Mouse (Mus musculus) kidney, adult 2 months (tissue): Measurements from ENCODE around the gene Gsn. TPM values are rescaled to one million over a fixed set of nuclear protein-coding genes. Genes with fewer than 3 reads are reported as not detected.

Experiments
- DNase-seq: peaks from one replicate; pipeline ENCODE4 v3.0.0; 2021
- H3K27ac ChIP-seq: fragments of 200-500 bp; 2 replicates; pipeline ENCODE4 v1.5.1; 2012; ENCODE audit warnings: low read depth, low read length, control low read depth, inconsistent platforms; ENCODE audit not compliant: insufficient read depth
- H3K27me3 ChIP-seq: fragments of 200-500 bp; replicated peaks from 2 replicates; pipeline ENCODE4 v1.6.1; 2012; ENCODE audit warnings: mild to moderate bottlenecking, moderate library complexity, low read length, inconsistent platforms; ENCODE audit not compliant: control insufficient read depth, insufficient read depth
- H3K36me3 ChIP-seq: fragments of 200-500 bp; 2 replicates; pipeline ENCODE4 v1.6.1; 2012; ENCODE audit warnings: mild to moderate bottlenecking, moderate library complexity, low read length, inconsistent platforms; ENCODE audit not compliant: control insufficient read depth, insufficient read depth
- H3K4me1 ChIP-seq: fragments of 200-500 bp; 2 replicates; pipeline ENCODE4 v1.6.1; 2011; ENCODE audit warnings: low read length; ENCODE audit not compliant: control insufficient read depth, insufficient read depth
- H3K4me3 ChIP-seq: fragments of 200-500 bp; 2 replicates; pipeline ENCODE4 v1.5.1; 2011; ENCODE audit warnings: mild to moderate bottlenecking, low read depth, low read length, control low read depth; ENCODE audit not compliant: insufficient read depth
- CTCF ChIP-seq: fragments of 200-500 bp; conservative IDR thresholded peaks from 2 replicates; pipeline ENCODE4 v1.5.1; 2011; ENCODE audit warnings: low read depth, mild to moderate bottlenecking, control low read depth, low read length, moderate library complexity, mixed read lengths; ENCODE audit not compliant: insufficient read depth, insufficient read length
- POLR2A ChIP-seq: fragments of 200-500 bp; IDR thresholded peaks from one replicate; pipeline ENCODE4 v1.6.1; 2011; ENCODE audit warnings: low read depth, low read length, control low read depth
- WGBS: fragments of 180-500 bp; shearing (Covaris S2); methylation state at CpG from one replicate; pipeline ENCODE4 v1.1.7; 2018; 5-methylcytosine and 5-hydroxymethylcytosine counted together
- polyA plus RNA-seq: library from polyadenylated mRNA; depleted of rRNA; stranded (reverse); fragments of >200 nt; gene quantifications from 2 replicates; pipeline ENCODE4 v1.2.3, GENCODE M21; 2012; rRNA removed

Gsn gene
- polyA plus RNA-seq, 1 experiment, result 269 TPM

GRCm38 (mm10) chr2:35336388-35337280, 80.5 kb downstream of the Gsn start, which contains the start of gene Stom:
Gene Stom (minus strand): TSS chr2:35336976.
- H3K4me1 ChIP-seq, result 0 out of 2 replicates have a peak, but pooled peaks cover 2% of the 10 kb centered on the region
- TF ChIP-seq POLR2A (peak; percentile 65), CTCF (no peak)
- peak within 1 kb of the TSS; percentile 53 for H3K4me3 ChIP-seq
- DNase-seq, result peak; percentile 100
- no peaks in the 10 kb centered on the region for H3K27me3 ChIP-seq
- WGBS, result under 1% methylated on average over 45 of the region's 45 CpGs
- no peaks in the 10 kb centered on the region for H3K36me3 ChIP-seq
- H3K27ac ChIP-seq, result peak within 1 kb of the TSS; percentile 81

DNA sequence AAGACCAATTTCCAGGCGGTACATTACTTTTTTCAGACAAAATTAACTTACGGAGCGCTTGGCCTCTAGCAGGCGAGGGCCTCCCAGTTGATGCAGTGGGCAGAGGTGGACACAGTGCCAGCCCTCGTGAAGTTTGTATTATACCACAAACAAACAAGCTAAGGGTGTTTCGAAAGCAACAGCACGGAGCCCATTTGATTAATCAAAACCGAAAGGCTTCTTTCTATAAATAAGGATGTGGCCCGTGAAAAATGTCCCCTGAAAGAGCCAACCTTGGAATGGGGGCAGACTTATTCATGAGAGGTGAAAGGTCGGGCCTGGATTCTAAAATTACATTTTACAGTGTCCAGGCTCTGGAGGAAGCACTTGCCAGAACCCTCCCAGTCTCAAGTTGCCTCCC, 81.2 kb downstream of the Gsn start:
- no peaks in the 10 kb centered on the region for H3K36me3 ChIP-seq
- H3K4me1 ChIP-seq, result 0 out of 2 replicates have a peak, but pooled peaks cover 2% of the 10 kb centered on the region
- TF ChIP-seq POLR2A (no peak), CTCF (no peak)
- H3K27ac ChIP-seq, result peak overlapping the region; percentile 81
- 53% methylated on average over 10 of the region's 10 CpGs for WGBS
- no peaks in the 10 kb centered on the region for H3K27me3 ChIP-seq
- H3K4me3 ChIP-seq, result peak overlapping the region; percentile 53
- DNase-seq, result peak; percentile 62

- no peak overlapping the region for H3K4me3 ChIP-seq
Measured at GRCm38 (mm10) chr2:35338036-35338435, 81.9 kb downstream of the Gsn start.

GRCm38 (mm10) chr2:35338707-35339106, 82.5 kb downstream of the Gsn start:
- Histone ChIP-seq H3K4me1 (0 out of 2 replicates have a peak, but pooled peaks cover 2% of the 10 kb centered on the region), H3K36me3 (no peaks in the 10 kb centered on the region), H3K4me3 (no peak overlapping the region), H3K27ac (peak overlapping the region; percentile 47; the same call in 1 of the 2 replicates), H3K27me3 (no peaks in the 10 kb centered on the region)
- DNase-seq, result peak; percentile 34
- 65% methylated on average over 6 of the region's 6 CpGs for WGBS
- no peak for TF ChIP-seq CTCF
- no peak for TF ChIP-seq POLR2A

More at GRCm38 (mm10) chr2:35338036-35338435, 81.9 kb downstream of the Gsn start:
- no peak for DNase-seq
- H3K36me3 ChIP-seq, result no peaks in the 10 kb centered on the region
- no peaks in the 10 kb centered on the region for H3K27me3 ChIP-seq
- TF ChIP-seq POLR2A, result no peak
- TF ChIP-seq CTCF, result no peak
- 0 out of 2 replicates have a peak, but pooled peaks cover 2% of the 10 kb centered on the region for H3K4me1 ChIP-seq
- H3K27ac ChIP-seq, result peak overlapping the region; percentile 47; the same call in 1 of the 2 replicates
- WGBS, result 58% methylated on average over 1 of the region's 1 CpGs

GRCm38 (mm10) chr2:35342605-35343004, 86.4 kb downstream of the Gsn start:
- Histone ChIP-seq H3K36me3 (no peaks in the 10 kb centered on the region), H3K4me1 (no peaks in the 10 kb centered on the region), H3K27ac (no peak overlapping the region), H3K4me3 (no peak overlapping the region), H3K27me3 (no peaks in the 10 kb centered on the region)
- DNase-seq, result no peak
- TF ChIP-seq CTCF (no peak), POLR2A (no peak)
- 56% methylated on average over 3 of the region's 3 CpGs for whole genome bisulfite sequencing

GRCm38 (mm10) chr2:35345984-35346383, 89.8 kb downstream of the Gsn start:
- TF ChIP-seq CTCF (no peak), POLR2A (no peak)
- no peak for DNase-seq
- H3K36me3 ChIP-seq, result no peaks in the 10 kb centered on the region
- H3K27ac ChIP-seq, result no peak overlapping the region
- no peaks in the 10 kb centered on the region for H3K4me1 ChIP-seq
- H3K4me3 ChIP-seq, result no peak overlapping the region
- H3K27me3 ChIP-seq, result no peaks in the 10 kb centered on the region
- WGBS, result 70% methylated on average over 2 of the region's 2 CpGs

DNA sequence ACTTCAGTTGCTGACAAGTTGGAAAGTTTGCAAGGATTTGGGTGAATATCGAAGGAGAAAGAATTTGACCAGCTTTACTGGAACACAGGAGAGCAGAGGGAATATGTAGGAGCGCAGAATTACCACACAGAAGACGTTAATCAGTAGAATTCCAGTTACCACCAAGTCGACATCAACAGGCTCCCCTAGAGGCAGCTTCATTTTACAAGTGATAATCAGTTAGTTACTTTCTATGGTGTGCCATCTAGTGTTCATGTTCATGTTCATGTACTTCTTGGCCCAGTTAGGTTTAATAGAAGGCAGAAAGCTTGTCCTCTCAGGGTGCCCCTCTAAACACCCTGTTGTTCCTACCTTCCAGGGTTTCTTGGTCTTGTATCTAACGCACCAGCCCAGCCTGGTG, 93.0 kb downstream of the Gsn start:
- WGBS, result 31% methylated on average over 5 of the region's 5 CpGs
- H3K4me3 ChIP-seq, result no peak overlapping the region
- peak; percentile 51 for DNase-seq
- no peaks in the 10 kb centered on the region for H3K27me3 ChIP-seq
- H3K27ac ChIP-seq, result no peak overlapping the region
- TF ChIP-seq POLR2A (no peak), CTCF (peak; percentile 37; the same call in 1 of the 2 replicates)
- no peaks in the 10 kb centered on the region for H3K36me3 ChIP-seq
- H3K4me1 ChIP-seq, result no peaks in the 10 kb centered on the region

Other genes starting within 250 kb of the Gsn start
- 0.13 TPM in 1 of 2 replicates, not detected in the other for gene Hc, start 194.9 kb upstream of the Gsn start, polyA plus RNA-seq
- gene AI182371, start 154.8 kb upstream of the Gsn start, polyA plus RNA-seq, result 0.16 and 0.27 TPM in 2 replicates
- 5.5 and 7.2 TPM in 2 replicates for gene Cntrl, start 146.9 kb upstream of the Gsn start, polyA plus RNA-seq
- gene Rab14, start 55.3 kb upstream of the Gsn start, polyA plus RNA-seq, result 149 and 170 TPM in 2 replicates
- 16.0 and 18.8 TPM in 2 replicates for gene Stom, start 80.6 kb downstream of the Gsn start, polyA plus RNA-seq
- gene 4930568D16Rik, start 111.3 kb downstream of the Gsn start, polyA plus RNA-seq, result not detected in 2 replicates
- gene 4930402F06Rik, start 140.8 kb downstream of the Gsn start, polyA plus RNA-seq, result not detected in 2 replicates
- gene Ggta1, start 206.9 kb downstream of the Gsn start, polyA plus RNA-seq, result 4.6 and 6.1 TPM in 2 replicates